Mouse (Mus musculus) ES-Bruce4 (cell line): ENCODE data around the gene Erp27.

ENCODE experiments used
- CTCF ChIP-seq: IDR thresholded peaks from one replicate; pipeline ENCODE4 v1.8.1; 2011; ENCODE audit warnings: low read depth, low read length
- EP300 ChIP-seq: IDR thresholded peaks from 2 replicates; pipeline ENCODE4 v1.6.1; 2011; ENCODE audit warnings: low read depth, low read length; ENCODE audit not compliant: insufficient read depth
- POLR2A ChIP-seq: IDR thresholded peaks from one replicate; pipeline ENCODE4 v1.8.1; 2011; ENCODE audit warnings: low read length; ENCODE audit not compliant: insufficient read depth

GRCm38 (mm10) chr6:136912751-136913265 is 9.2 kb downstream of the Erp27 start:
- TF ChIP-seq CTCF (no peak), POLR2A (no peak), EP300 (no peak)
